Comparison of ENCODE assay signal across 18 mouse cellular contexts in genomic region chr10:112397194-112397593, GRCm38 (mm10).
DNase-seq lines count a peak whose midpoint lies in the region; ATAC-seq and TF ChIP-seq lines count a peak whose summit lies in the region.
"Had no signal": no experiment of that assay in that cellular context is flagged by ENCODE, and none has a peak within 500 bp of the region (broad histone marks: within the 10 kb centered on the region; RNA-seq: fewer than 3 reads in every experiment).

No protein-coding gene starts in this region.

- no peak overlapping the region for H3K4me3 ChIP-seq in heart, embryonic 12.5 days
- H3K4me3 ChIP-seq in lung, embryonic 14.5 days (ENCODE audit: low read depth, low read length): no peak overlapping the region
- H3K4me3 ChIP-seq in lung, adult 2 months (replicated peaks; ENCODE audit: extremely low read depth, low read depth, low read length): no peak overlapping the region
- no peak overlapping the region for H3K4me3 ChIP-seq in ES-Bruce4 (ENCODE audit: low read depth, low read length)
- no peak overlapping the region for H3K4me3 ChIP-seq in cortical plate, adult 2 months (ENCODE audit: insufficient read depth, low read length)
- H3K4me3 ChIP-seq in limb, embryonic 10.5 days: no peak overlapping the region
- H3K4me3 ChIP-seq in forebrain, postnatal 0 days (ENCODE audit: low read depth, low read length): no peak overlapping the region
- H3K4me3 ChIP-seq: embryonic facial prominence, embryonic 13.5 days; limb, embryonic 12.5 days had no signal

- 51% methylated on average over 2 of the region's 2 CpGs for WGBS in heart, embryonic 12.5 days
- 36% methylated on average over 2 of the region's 2 CpGs for WGBS in lung, embryonic 14.5 days
- 44% methylated on average over 2 of the region's 2 CpGs for WGBS in lung, adult 2 months
- 60% methylated on average over 2 of the region's 2 CpGs for WGBS in limb, embryonic 10.5 days
- WGBS in forebrain, postnatal 0 days: 50% methylated on average over 2 of the region's 2 CpGs

- no peak for TF ChIP-seq EP300 in ES-Bruce4 (IDR thresholded peaks at IDR 0.05; ENCODE audit: insufficient read depth, low read depth, low read length)

- ATAC-seq in heart, embryonic 12.5 days (ENCODE audit: insufficient number of reproducible peaks, low FRiP score): no peak
- ATAC-seq in lung, embryonic 14.5 days (ENCODE audit: insufficient read depth): no peak
- no peak for ATAC-seq in forebrain, postnatal 0 days
- ATAC-seq: forebrain, embryonic 16.5 days had no signal

- no peaks in the 10 kb centered on the region for H3K27me3 ChIP-seq in heart, embryonic 12.5 days (replicated peaks)
- H3K27me3 ChIP-seq in lung, embryonic 14.5 days (ENCODE audit: insufficient read depth, low read length): no peaks in the 10 kb centered on the region
- H3K27me3 ChIP-seq in ES-Bruce4 (ENCODE audit: control insufficient read depth, insufficient read depth, low read length, poor library complexity, severe bottlenecking): no peaks in the 10 kb centered on the region
- H3K27me3 ChIP-seq in limb, embryonic 10.5 days (ENCODE audit: low read depth, poor library complexity, severe bottlenecking): no peaks in the 10 kb centered on the region
- no peaks in the 10 kb centered on the region for H3K27me3 ChIP-seq in forebrain, postnatal 0 days (ENCODE audit: insufficient read depth, low read length)
- H3K27me3 ChIP-seq: limb, embryonic 12.5 days had no signal

- no peak overlapping the region for H3K27ac ChIP-seq in heart, embryonic 12.5 days (ENCODE audit: poor library complexity, severe bottlenecking)
- no peak overlapping the region for H3K27ac ChIP-seq in lung, embryonic 14.5 days (ENCODE audit: low read depth)
- H3K27ac ChIP-seq in ES-Bruce4 (ENCODE audit: insufficient read depth, low read length): no peak overlapping the region
- H3K27ac ChIP-seq in cortical plate, adult 2 months (ENCODE audit: insufficient read depth, low read length): no peak overlapping the region
- H3K27ac ChIP-seq in limb, embryonic 10.5 days: no peak overlapping the region
- no peak overlapping the region for H3K27ac ChIP-seq in forebrain, postnatal 0 days (ENCODE audit: low read depth, low read length)
- H3K27ac ChIP-seq: embryonic facial prominence, embryonic 13.5 days; hindbrain, embryonic 14.5 days; limb, embryonic 12.5 days had no signal

- H3K9ac ChIP-seq in heart, embryonic 12.5 days: no peak overlapping the region
- no peak overlapping the region for H3K9ac ChIP-seq in lung, embryonic 14.5 days
- no peak overlapping the region for H3K9ac ChIP-seq in ES-Bruce4 (ENCODE audit: low read depth, poor library complexity, severe bottlenecking)
- no peak overlapping the region for H3K9ac ChIP-seq in forebrain, postnatal 0 days
- H3K9ac ChIP-seq: embryonic facial prominence, embryonic 13.5 days; hindbrain, embryonic 14.5 days; limb, embryonic 12.5 days had no signal

- no peaks in the 10 kb centered on the region for H3K4me1 ChIP-seq in heart, embryonic 12.5 days (replicated peaks)
- H3K4me1 ChIP-seq in lung, embryonic 14.5 days (ENCODE audit: insufficient read depth): no peaks in the 10 kb centered on the region
- H3K4me1 ChIP-seq in lung, adult 2 months (ENCODE audit: control insufficient read depth, insufficient read depth, low read length): no peaks in the 10 kb centered on the region
- no peaks in the 10 kb centered on the region for H3K4me1 ChIP-seq in ES-Bruce4 (ENCODE audit: control insufficient read depth, insufficient read depth, low read length)
- H3K4me1 ChIP-seq in cortical plate, adult 2 months (ENCODE audit: control insufficient read depth, insufficient read depth, low read length): no peaks in the 10 kb centered on the region; the same call in 1 of the 2 replicates
- 0 out of 2 replicates have a peak, but pooled peaks cover 5% of the 10 kb centered on the region for H3K4me1 ChIP-seq in limb, embryonic 10.5 days
- H3K4me1 ChIP-seq in forebrain, postnatal 0 days (ENCODE audit: insufficient read depth): no peaks in the 10 kb centered on the region
- H3K4me1 ChIP-seq: limb, embryonic 12.5 days had no signal

- TF ChIP-seq POLR2A in lung, adult 2 months (IDR thresholded peaks at IDR 0.05; ENCODE audit: borderline replicate concordance, extremely low read depth, low read depth, low read length): no peak
- no peak for TF ChIP-seq POLR2A in ES-Bruce4 (IDR thresholded peaks at IDR 0.05; ENCODE audit: insufficient read depth, low read length)
- TF ChIP-seq POLR2A in cortical plate, adult 2 months (IDR thresholded peaks at IDR 0.05; ENCODE audit: extremely low read depth, insufficient read depth, low read length): no peak

- no peaks in the 10 kb centered on the region for H3K36me3 ChIP-seq in heart, embryonic 12.5 days
- H3K36me3 ChIP-seq in lung, embryonic 14.5 days (ENCODE audit: insufficient read depth): no peaks in the 10 kb centered on the region
- H3K36me3 ChIP-seq in ES-Bruce4 (ENCODE audit: control insufficient read depth, insufficient read depth, low read length, poor library complexity, severe bottlenecking): no peaks in the 10 kb centered on the region
- H3K36me3 ChIP-seq in limb, embryonic 10.5 days: no peaks in the 10 kb centered on the region
- H3K36me3 ChIP-seq in forebrain, postnatal 0 days (ENCODE audit: insufficient read depth): no peaks in the 10 kb centered on the region
- H3K36me3 ChIP-seq: embryonic facial prominence, embryonic 13.5 days; limb, embryonic 12.5 days had no signal

- H3K4me2 ChIP-seq in heart, embryonic 12.5 days: no peak overlapping the region
- no peak overlapping the region for H3K4me2 ChIP-seq in lung, embryonic 14.5 days
- no peak overlapping the region for H3K4me2 ChIP-seq in forebrain, postnatal 0 days (ENCODE audit: low read depth)
- H3K4me2 ChIP-seq: embryonic facial prominence, embryonic 13.5 days; hindbrain, embryonic 14.5 days; limb, embryonic 12.5 days had no signal

- no peaks in the 10 kb centered on the region for H3K9me3 ChIP-seq in heart, embryonic 12.5 days (replicated peaks)
- no peaks in the 10 kb centered on the region for H3K9me3 ChIP-seq in lung, embryonic 14.5 days (ENCODE audit: low read depth, low read length)
- H3K9me3 ChIP-seq in ES-Bruce4 (replicated peaks; ENCODE audit: control insufficient read depth, insufficient read depth, low read length, poor library complexity, severe bottlenecking): no peaks in the 10 kb centered on the region
- H3K9me3 ChIP-seq in limb, embryonic 10.5 days (replicated peaks): no peaks in the 10 kb centered on the region
- H3K9me3 ChIP-seq in forebrain, postnatal 0 days (ENCODE audit: low read length): no peaks in the 10 kb centered on the region
- H3K9me3 ChIP-seq: embryonic facial prominence, embryonic 13.5 days; limb, embryonic 12.5 days had no signal

- TF ChIP-seq CTCF in lung, embryonic 14.5 days (IDR thresholded peaks at IDR 0.05; ENCODE audit: low read depth): peak; percentile 32
- no peak for TF ChIP-seq CTCF in lung, adult 2 months (IDR thresholded peaks at IDR 0.05; ENCODE audit: insufficient read depth, low read length)
- TF ChIP-seq CTCF in ES-Bruce4 (IDR thresholded peaks at IDR 0.05; ENCODE audit: low read depth, low read length): peak; percentile 24
- TF ChIP-seq CTCF in cortical plate, adult 2 months (IDR thresholded peaks at IDR 0.05; ENCODE audit: extremely low read depth, insufficient read depth, low read length): 0 out of 2 replicates have a peak, but pooled peaks have one; percentile 7
- TF ChIP-seq CTCF in forebrain, postnatal 0 days (IDR thresholded peaks at IDR 0.05; ENCODE audit: low read depth): no peak

- DNase-seq in heart, postnatal 4 days: peak; percentile 4
- peak; percentile 29 for DNase-seq in lung, embryonic 14.5 days
- no peak for DNase-seq in lung, adult 2 months
- DNase-seq in limb, embryonic 10.5 days (ENCODE audit: low spot score): no peak
- no peak for DNase-seq in forebrain, postnatal 0 days
- DNase-seq: adrenal gland, adult 2 months; cerebellum, adult 11 months; heart, adult 11 months; lung, postnatal 10 days; spleen, adult 18-20 months; thymus, adult 2 months had no signal

Comparison
In these comparisons a context has a peak if more than half of its experiments do, and no peak if none do; other contexts are left out.
1. DNase-seq: peak in heart, postnatal 4 days (single experiment) and lung, embryonic 14.5 days (single experiment); none in lung, adult 2 months (single experiment), limb, embryonic 10.5 days (single experiment) and forebrain, postnatal 0 days (single experiment).
2. CTCF ChIP-seq: peak in lung, embryonic 14.5 days (single experiment), ES-Bruce4 (single experiment) and cortical plate, adult 2 months (single experiment); none in lung, adult 2 months (single experiment) and forebrain, postnatal 0 days (single experiment).